Mouse (Mus musculus) spleen, postnatal 4 days (tissue): ENCODE measurements around the gene Aspm.
"Not testable (repeated sequence)": the region's sequence is repeated elsewhere in the genome, so short reads cannot be mapped to it uniquely, and the experiment has no call there.

Source experiments
- DNase-seq, 2 experiments: peaks; one replicate each; pipeline ENCODE4 v3.0.0; 2022; ENCODE audit warnings: low spot score in 2 of 2

Gene Aspm

GRCm38 (mm10) chr1:139454340-139455225 lies at the start of gene Aspm:
Aspm (plus strand) TSS chr1:139454772.
- DNase-seq = peak; percentile 91 to 92

GRCm38 (mm10) chr1:139405766-139406165 lies 48.8 kb upstream of the Aspm start:
- DNase-seq = no peak

- no peak for DNase-seq
Observed at GRCm38 (mm10) chr1:139407701-139408100, 46.9 kb upstream of the Aspm start.

- not testable (repeated sequence) for DNase-seq
Observed at GRCm38 (mm10) chr1:139412365-139412764, 42.2 kb upstream of the Aspm start.

GRCm38 (mm10) chr1:139413465-139413864 lies 41.1 kb upstream of the Aspm start:
- DNase-seq = no peak

DNA sequence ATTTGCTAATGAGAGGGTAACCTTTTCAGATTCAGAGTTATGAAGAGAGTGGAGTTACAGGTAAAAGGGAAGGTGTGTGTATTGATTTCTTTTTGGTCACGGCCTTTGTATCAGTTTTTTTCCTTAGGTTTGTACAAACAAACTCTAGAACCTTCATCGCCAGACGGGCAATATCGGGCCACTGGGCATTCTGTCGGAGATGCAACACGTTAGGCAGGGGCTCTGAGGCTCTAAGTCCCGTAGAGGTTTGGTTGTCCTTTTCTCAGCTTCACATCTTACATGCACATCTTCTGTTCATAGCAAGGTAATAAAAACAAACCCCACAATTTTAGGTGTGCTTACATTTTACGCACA lies 33.1 kb upstream of the Aspm start:
- DNase-seq = no peak

- peak; percentile 86 to 95 for DNase-seq
Observed at GRCm38 (mm10) chr1:139421875-139422791, 32.4 kb upstream of the Aspm start, which contains the start of gene Zbtb41. Zbtb41 (plus strand) TSS chr1:139422288.

DNA sequence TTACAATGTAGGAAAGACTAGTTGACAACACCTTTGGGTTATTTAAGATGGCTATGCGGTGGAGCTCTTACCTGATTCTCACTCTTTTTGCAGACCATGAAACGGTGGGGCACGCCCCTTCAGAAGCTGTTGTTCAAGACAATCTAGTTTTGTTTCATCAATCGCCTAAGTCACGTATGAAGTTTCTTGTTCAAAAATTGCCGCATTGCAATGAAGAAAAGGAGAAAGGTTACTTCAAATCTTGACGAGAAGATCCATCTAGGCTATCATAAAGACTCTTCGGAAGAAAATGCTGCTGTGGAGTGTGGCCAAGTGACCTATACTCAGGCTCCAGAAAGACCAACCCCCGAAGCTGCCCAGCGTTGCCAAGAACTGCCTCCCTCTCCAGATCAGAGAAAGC lies 31.6 kb upstream of the Aspm start:
- DNase-seq = no peak

DNA sequence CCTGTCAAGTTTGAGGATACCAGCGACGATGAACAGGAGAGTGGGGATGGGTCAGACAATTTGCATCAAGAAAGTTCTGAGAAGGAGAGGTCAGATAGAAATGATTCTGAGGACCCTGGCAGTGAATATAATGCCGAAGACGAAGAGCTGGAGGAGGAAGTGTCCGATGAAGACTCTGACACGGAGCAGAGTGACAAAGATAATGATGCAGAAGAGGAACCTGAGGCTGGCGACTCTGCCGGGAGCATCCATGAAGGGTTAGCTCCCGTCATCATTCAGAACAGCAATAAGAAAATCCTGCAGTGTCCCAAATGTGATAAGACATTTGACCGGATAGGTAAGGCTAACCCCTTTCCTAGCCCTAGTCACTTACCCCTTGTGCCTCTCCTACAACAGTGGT lies 30.6 kb upstream of the Aspm start:
- DNase-seq = no peak

DNA sequence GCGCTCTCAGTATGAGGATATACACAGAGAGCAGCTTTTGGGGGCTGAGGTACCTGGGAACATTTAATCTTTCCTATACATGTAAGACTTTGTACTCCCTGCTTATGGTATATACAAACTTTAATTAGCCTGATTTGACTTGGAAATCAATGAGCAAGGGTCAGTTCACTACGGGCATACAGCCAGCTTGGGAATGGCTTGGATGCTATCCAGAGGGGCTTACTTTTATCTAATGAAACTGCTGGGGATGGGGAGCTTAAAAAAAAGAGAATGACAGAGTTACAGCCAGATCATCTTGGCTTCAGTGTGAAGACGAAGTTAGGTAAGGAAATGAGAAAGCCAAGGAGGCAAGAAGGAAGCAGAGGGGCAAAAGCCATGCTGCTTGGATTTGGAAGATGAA lies 29.6 kb upstream of the Aspm start:
- DNase-seq = no peak

DNA sequence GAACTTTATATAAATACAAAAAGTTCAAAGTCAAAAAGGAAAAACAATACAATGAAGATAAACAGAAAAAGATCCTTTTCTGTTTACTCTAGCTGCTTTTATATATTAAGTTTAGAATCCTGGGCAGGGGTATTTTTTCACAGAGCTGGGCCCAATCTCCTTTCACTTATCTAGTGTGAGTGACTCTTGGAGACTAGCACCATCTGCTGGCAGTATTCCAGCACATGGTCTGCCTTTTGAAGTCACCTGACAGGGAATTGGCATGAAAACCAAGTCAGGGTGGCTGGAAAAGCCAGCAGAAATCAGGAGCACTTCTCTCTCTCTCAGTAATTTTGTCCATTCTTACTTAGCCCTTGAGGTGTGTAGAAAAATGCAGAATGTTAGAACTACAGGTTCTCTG lies 16.2 kb upstream of the Aspm start:
- DNase-seq = no peak

- DNase-seq = not testable (repeated sequence)
Observed at GRCm38 (mm10) chr1:139443103-139443502, 11.5 kb upstream of the Aspm start.

DNA sequence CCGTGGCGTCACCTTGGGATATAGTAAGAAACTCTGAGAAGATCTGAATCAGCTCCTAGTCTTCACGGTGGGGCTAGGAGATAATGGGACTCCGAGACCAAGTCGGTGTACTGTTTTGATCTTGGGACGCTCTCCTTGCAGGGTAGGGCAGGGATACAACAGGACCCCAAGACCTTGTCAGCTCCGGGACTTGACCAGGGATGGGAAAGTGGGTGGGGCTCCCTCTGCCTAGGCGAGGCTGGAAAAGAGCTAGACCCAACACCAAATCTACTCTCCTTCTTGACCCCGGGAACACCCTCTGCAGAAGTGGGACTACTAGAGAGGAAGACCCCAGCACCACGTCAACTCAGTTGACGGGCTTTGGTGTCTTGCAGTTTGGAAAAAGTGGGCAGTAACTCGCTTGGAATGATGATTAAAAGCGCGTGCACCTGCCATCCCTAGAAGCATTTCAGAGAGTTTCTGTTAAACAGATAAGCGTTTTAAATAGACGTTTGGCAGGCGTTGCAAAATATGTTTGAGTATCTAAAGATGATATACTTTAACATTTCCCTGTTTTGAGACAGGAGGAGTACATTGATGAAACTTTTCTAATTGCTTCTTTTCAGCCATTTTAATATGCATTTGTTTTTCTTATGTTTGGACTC lies 776 bp downstream of the Aspm start:
- peak in 1 of 2 experiments; percentile 59 for DNase-seq

GRCm38 (mm10) chr1:139460807-139461206 lies 6.2 kb downstream of the Aspm start:
- DNase-seq = no peak

- DNase-seq = no peak
Observed at GRCm38 (mm10) chr1:139465936-139466335, 11.4 kb downstream of the Aspm start.

GRCm38 (mm10) chr1:139478898-139479297 lies 24.3 kb downstream of the Aspm start:
- no peak for DNase-seq

- no peak for DNase-seq
Observed at GRCm38 (mm10) chr1:139480246-139480645, 25.7 kb downstream of the Aspm start.

DNA sequence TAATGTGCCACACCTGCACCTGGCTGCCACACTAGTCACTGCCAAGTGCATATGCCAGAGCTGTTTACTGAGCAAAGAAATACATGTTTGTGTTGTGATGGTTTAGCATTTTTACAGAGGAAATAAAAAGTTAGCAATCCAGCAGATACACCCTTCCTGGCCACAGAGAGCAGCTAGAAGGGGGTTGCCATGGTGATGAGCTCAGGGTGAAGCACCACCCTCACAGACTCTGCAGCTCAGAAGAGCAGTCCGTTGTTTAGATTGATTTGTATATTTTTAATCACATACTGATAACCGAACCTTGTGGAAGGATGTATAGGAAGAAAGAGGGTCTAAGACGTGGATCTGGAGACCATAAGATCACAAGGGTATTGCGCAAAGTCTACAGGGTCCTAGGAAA lies 26.6 kb downstream of the Aspm start:
- DNase-seq = no peak

GRCm38 (mm10) chr1:139494630-139495029 lies 40.1 kb downstream of the Aspm start:
- no peak for DNase-seq

DNA sequence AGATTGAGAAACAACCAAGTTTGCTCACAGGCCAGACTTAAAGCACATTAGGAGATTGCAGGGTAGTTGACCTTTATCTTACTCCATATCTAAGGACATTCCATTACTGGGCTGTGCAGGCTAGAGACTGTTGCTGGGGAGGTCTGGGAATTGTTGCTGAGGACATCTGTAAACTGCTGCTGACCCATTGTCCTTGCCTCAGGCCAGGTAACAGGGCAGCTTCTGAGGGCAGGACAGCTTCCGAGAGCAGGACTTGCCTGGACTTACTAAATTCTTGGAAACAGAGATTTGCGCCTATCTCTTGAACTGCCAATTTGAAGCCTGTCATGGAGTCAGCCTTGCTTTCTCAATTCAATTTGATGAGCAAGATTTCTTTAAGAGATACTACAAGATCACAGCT lies 40.8 kb downstream of the Aspm start:
- no peak for DNase-seq

- DNase-seq = no peak
Observed at GRCm38 (mm10) chr1:139496212-139496611, 41.6 kb downstream of the Aspm start.

DNA sequence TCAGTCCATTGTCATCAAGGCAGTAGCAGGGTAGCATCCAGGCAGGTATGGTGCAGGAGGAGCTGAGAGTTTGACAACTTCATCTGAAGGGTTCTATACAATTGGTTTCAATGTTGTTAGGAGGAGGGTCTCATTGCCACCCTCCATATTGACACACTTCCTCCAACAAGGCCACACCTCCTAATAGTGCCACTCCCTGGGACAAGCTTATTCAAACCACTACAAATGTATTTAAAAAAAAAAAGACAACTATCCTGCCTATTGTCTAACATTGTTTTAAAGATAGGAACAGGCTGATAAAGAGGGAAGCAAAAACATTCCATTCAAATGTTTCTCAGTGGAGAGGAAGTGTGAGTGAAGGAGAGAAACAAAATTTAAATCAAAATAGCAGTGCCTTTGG lies 45.2 kb downstream of the Aspm start:
- no peak for DNase-seq
